Mouse (Mus musculus): ENCODE measurements around the gene Tdrd7.

Gene Tdrd7

DNA sequence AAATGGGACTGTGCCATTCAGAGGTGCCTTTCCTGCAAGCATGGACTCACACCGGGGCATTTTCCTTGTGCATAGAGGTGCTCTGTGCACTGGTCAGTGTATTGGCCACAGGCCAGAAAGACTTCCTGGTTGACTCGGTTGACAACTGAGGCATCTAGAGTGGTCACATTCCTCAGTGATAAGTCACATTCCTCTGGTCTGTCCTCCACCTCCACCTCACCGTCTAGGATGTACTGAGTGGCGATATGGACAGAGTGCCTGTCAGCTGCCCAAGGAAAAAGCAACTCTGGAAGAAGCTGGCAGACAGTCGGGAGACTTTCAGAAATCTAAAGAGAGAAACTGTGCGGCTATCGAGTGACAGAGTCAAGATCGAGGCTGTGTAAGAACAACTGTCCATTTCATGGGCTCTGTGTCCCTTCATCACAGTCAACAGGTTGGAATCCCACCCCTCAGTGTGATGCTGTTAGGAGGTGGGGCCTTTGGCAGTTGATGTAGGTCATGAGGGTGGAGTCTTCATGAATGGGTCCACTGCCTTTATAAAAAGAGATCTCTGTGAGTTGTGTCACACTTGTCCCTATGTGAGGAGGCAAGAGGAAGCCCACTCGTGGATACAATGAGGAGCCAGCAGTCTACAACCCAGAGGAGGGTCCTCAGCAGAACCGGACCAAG is at the start of gene Tdrd7:
Tdrd7 (plus strand) TSS at position 564 of the 669 bp plus-strand sequence.
- no peak for DNase-seq

DNA sequence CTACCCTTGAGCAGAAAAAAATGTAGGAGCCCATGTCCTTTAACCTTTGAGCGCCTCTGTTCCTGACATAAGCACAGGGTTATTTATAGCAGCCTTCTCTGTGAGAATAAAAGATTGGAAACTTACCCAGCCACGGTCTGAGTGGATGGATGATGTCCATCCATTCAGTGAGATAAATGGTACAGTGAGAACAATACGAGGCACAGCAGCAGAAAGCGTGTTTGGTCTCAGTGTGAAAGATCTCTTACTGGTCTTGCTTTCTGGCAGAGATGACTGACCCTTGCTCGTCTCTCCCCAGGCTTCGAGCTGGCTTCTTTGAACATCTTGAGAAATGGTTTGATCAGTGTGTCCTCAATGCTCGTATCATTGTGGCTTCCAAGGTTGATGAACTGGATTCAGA is 48.0 kb upstream of the Tdrd7 start:
- no peak for DNase-seq

DNA sequence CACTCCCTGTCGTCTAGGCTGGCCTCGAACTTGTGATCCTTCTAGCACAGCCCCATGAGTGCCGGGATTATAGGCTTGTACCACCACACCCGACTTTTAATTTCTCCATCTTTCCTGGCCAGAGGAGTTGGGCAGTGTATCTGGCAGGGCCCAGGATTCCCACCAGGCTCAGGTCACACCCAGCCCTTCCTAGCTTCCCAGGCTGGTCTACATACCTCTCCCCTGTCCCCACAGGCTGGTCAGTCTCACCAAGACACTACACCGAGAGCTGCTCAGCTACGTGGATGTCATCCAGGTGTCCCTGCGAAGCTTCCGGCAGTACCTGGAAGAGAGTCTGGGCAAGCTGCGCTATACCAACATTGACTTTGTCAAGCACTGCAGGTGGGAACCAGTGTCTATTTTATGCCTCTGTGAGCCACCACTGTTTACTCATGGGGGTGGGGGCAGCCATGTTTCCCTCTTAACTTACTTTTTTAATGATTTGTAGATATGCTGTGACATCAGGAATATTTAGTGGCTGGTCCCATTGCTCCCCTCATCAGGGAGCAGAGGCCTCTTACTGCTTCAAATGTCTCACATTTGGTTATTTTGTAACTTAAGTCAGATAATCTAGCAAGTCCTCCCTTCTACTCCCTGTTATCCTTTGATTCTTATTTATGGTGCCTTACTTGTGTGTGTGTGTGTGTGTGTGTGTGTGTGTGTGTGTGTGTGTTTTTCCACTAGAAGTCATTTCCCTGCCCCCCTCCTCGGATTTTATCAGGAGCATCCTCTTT is 43.3 kb upstream of the Tdrd7 start:
- no peak for DNase-seq

DNA sequence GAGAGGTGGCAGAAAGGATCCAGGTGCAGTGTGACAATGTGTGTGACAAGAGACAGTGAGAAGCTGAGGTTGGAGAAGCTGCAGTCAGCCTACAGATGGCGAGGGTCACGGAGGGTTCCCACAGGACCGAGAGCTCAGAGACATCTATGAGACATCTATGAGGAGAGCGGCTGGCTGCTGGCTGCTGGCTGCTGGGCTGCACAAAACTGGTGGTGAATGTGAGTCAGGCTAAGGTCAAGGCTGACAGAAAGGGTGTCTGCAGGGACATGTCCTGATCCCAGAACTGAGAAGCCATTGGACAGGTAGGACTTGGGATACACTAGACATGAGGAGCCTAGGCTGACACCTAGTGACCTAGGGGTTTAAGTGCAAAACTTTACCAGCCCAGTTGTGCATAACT is 41.1 kb upstream of the Tdrd7 start:
- no peak for DNase-seq

DNA sequence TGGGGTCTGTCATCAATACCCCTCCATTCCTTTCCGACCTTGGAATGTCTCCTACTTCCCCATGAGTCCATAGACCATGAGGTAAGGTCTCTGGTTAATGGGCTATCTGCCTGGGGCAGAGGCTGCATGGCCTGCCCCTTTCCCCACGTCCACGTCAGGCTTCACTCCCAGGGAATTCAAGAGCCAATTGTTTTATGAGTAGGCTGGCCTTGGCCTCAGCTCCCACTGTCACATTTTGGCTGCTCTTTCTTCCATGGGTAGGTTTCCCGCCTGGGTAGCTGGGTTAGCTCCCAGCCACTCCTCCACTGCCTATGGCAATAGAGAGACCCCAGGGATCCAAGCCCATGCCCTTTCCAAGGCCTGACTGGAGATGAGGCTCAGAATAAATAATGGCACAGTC is 36.6 kb upstream of the Tdrd7 start:
- DNase-seq: no peak

DNA sequence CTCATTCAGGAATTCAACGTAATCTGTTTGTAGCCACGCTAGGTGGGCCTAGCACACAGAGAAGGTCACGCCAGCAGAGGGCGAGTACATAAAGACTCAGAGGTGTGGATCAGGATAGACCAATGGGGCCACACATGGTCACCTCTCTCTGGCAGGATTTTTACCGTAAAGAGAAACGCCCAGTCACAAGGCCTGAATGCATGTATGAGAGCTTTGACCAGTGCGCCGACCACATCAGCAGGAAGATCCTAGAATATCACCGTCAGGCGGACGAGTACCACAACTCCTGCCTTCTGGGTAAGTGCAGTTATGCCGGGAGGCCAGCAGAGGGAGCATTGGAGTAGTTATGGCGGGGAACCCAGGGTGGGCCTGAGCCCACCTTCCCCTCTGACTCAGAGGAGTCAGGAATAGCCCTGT is 23.5 kb upstream of the Tdrd7 start:
- DNase-seq: no peak

DNA sequence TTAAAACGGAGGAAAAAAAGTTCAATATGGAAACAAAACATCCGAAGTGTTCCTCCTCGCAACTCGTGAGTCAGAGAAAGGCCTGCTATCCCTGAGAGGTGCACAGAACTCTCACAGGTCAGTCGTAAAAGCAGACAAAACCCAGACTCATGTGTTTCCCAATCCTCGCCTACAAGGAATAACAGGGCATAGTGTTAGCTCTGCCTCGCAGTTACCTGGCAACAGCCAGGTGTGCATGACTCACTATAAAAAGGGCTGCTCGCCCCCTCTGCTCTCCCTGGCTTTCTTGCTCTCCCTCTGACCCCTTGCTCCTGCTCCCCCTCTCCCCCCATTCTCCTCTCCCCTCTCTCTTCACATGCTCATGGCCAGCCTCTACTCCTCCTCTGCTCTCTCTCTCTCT is 17.4 kb upstream of the Tdrd7 start:
- DNase-seq: no peak

DNA sequence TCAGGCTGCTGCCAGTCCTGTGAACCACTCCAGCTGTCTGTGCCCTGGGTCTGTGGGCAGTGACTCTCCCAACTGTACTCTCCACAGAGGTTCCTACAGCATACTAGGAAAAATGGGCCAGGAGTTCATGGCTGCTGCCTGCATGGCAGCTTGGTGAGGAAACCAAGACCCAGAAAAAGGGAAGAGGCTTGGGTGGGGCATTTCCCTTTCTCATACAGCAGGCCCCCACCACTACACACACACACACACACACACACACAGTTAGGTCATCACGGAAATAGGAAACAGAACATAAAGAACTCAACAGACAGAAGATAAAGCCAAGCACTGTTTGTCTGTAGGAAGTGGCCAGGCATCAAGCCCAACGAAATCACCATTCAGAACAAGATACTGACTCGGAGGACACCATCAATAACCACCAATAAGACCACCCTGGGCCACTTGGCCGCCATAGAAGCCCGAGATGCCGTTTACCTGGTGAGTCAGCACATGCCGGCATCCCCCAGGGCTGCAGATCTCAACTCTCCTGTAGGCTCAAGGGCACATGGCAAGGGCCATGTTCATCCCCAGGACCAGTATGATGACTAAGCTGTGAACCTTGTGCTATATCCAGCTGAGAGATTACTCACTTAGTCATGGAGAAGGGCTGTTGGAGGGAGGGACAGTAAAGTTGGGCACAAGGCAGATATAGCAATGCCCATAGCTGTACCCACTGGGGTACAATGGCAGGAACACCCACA is 15.9 kb upstream of the Tdrd7 start:
- DNase-seq: no peak

DNA sequence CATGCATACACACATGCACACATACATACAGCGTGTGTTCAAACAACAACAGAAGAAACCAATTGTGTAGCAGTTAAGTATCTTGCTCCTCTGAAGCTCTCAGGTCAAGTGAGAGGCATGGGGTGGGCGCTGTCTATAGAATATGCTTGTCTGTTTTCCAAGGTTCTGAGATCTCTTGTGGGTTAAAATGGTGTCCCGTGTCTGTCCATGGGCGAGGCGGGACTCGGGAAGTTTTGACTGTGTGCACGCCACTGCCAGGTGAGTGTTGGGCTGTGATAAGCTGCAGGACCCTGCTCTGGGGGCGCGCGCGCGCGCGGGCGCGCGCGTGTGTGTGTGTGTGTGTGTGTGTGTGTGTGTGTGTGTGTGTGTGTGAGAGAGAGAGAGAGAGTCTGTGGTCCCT is 13.3 kb upstream of the Tdrd7 start:
- no peak for DNase-seq

DNA sequence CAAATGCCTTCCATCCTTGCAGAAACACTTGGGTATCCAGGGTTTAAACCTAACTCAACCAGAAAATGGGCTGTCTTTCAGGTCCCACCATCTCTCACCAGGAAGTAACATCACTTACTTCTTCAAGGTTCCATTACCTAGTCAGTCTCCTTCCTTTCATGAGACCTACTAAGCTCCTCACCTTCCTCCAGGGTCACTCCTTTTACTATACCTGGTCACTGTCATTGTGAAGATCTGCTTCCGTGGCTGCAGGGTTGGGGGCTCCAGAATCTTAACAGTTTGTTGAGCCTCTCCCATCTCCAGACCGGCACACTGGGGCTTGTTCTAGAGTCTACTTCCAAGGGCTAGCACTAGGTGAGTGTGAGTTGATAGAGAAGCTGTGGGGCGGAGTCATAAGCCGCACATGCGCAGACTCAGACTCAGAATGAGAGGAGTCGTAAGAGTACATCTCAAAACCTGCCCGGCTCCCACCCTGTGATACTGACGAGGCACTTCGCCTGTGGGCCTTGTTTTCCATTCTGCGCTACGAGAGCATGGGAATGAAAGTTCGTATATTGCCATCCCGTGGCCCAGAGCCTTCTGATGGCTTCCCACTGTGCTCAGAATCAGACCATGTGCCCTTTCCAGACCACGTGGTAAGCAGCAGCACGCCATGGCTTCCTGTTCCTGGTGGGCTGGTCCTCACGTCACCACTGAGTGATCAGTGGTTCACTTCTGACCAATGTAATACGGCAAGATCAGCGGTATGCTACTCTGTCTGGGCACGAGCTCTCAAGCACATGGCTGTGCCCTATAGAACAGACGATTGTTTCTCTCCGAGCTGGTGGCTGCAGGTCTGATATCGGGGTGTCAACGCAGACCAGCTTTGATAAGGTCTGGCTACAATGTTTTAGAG is 11.9 kb upstream of the Tdrd7 start:
- no peak for DNase-seq

DNA sequence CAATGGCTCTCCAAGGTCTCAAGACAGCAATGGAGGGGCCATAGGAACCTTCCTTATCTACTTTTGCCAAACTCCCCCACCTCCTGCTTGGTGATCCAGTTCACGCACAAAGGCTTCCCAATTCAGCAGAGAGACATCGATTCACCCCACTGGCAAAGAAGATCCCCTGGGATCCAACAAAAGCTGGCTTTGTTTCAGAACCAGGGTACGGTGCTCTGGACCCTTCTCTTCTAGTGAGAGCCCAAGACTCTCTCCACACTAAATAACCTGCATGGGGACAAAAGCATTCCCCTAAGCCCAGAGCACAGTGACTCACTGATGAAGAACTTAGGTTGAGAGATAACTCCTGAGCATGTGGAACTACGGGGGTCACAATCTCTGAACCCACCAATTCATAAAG is 9.9 kb upstream of the Tdrd7 start:
- no peak for DNase-seq

DNA sequence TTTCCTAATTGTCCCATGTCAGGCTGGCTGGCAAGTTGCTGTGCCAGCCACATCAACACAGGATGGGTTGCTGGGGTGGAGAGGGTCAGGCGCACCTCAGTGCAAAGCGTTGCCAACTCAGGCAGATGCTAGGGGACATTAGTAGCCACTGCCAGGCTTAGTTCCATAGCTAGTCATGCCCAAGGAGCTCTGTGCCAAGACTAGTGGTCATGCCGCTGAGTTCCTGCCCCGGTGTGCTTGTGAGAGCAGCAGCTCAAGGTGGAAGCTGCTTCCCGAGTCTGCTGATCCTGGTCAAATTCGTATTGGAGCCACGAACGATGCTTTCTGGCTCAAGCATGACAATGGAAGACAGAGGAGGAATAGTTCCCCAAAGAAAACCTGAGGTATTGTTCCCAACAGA is 9.0 kb upstream of the Tdrd7 start:
- no peak for DNase-seq

DNA sequence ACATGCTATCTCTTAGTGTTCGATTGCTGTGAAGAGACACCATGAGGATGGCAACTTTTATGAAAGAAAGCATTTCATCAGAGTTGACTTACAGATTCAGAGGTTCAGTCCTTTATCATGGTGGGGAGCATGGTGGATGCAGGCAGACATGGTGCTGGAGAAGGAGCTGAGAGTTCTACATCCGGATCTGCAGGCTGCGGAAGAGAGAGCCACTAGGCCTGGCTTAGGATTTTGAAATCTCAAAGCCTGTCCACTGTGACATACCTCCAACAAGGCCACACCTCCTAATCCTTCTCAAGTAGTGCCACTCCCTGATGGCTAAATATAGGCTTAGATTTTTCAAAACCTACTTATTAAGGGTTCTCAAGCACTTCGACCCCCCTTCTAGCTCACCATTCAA is 8.4 kb upstream of the Tdrd7 start:
- DNase-seq: no peak

DNA sequence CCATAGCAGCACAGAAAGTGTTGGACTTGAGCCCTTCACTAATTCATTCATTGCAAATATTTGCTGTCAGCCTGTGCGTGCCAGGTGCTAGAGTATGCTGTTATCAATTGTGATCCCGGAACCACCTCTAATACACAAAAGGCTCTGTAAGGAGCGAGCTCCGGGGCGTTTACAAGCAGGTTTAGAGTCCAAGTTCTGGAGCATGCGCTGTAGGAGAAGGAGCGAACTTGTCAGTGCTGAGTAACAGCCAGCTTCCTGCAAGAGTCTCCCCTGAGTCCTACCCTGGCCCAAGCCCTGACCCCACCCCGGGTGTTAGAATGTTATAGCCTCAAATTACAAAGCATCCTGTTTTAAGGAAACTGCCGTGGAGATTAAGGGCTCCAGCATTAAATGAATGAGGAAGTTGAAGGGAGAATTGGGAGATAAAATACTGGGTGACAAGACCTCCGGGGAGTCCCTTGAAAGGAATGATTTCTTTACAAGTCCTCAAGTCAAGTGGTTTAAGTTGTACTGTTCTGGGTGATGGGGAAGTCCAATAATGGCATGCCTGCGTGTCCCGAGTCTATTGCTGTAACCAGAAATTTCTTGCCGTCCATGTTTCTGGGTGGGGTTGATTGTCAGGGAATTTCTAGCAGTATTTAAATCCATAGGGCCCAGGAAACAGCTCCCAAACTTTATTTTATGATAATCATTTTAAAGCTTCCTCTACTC is 758 bp downstream of the Tdrd7 start:
- no peak for DNase-seq

DNA sequence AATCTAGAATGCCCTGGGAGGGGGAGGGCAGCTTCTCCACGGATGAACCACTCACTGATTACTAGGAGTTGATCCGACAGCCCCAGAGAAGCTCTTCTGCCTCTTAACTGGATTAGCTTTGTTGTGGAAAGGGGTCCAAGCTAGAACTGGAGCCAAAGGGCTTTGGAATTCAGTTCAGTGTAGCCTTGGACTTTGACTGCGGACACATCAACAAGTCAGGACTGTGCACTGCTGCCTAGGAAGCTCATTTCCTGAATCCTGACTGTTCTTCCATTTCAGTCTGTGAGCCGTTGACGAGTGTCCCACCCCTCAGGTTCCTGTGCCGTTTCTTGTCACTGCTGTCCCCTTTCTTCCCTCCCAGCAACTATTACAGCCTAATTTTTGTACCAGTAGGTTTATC is 1.6 kb downstream of the Tdrd7 start:
- no peak for DNase-seq

DNA sequence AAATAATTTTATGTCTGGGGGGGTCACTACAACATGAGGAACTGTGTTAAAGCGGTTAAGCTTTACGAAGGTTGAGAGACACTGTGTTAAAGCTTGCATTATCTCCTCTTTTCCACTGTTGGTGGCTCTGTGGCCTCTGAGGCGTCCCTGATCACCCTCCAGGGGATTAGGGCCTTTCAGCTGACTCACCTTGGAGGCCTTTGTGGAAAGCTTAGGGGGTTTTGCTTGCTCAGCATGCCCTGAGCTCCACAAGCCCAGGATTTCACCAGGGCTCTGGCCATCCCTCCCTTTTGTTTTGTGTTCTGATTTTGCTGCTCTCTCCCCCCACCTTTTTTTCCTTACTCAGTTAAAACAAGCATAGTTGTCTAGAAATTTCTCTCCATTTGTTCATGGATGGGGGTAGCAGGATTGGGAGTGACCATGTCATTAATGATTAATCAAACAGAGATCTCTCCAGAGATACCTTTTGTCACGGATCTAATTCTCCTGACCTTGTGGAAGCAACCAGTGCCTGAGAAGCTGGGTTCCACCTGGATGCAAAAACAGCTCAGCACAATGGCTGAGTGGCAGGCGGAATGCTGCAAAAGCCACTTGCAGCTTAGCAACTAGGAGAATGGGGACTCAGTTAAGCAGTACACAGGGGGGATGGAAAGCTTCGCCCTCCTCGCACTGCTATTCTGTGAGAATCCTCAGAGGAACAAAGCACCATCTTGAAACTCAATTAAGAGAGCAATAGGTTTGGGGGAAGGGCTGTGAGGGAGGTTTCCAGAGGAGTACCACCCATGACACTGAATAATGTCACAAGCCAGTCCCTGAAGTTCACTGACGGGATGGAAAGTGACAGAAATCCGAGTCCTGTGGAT is 2.6 kb downstream of the Tdrd7 start:
- no peak for DNase-seq

DNA sequence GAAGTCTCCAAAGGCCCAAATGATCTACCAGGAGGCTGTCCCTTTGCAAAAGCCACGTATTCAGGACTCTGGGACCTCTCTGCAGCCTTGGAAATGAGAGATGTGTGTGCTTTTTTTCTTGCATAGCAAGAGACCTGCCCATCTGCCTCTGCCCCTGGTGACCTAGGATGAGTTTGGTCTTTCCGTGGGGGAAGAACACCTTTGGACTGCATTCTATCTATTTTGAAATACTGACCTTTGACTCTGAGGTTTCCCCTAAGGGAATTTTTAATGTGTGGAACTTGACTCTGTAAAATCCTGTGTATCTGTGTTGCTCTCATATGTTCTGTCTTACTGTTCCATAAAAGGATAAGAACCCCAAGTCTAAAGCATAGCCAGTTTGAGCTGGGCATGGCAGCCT is 3.9 kb downstream of the Tdrd7 start:
- no peak for DNase-seq

DNA sequence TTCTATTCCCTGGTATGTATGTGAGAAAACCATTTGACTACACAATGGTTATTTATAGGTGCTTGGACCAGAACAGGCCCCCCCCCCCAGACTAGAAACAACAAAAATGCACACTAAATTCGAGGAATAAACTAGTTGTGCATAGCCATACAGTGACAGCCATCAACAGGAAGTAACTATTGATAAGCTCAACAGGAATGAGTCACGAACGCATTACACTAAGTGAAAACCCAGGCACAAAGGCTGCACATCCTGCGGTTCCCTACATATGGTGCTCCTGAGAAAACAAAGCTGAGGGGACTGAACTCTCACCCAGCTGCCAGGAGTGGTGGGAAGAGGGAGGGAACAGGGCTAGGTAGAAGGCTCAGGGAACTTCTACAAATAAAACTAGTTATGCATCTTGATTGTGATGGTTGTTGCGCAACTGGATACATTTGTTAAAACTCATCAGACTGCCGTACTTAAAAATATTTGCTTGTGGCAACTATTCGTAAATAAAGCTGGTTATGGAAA is 5.0 kb downstream of the Tdrd7 start:
- DNase-seq: no peak

DNA sequence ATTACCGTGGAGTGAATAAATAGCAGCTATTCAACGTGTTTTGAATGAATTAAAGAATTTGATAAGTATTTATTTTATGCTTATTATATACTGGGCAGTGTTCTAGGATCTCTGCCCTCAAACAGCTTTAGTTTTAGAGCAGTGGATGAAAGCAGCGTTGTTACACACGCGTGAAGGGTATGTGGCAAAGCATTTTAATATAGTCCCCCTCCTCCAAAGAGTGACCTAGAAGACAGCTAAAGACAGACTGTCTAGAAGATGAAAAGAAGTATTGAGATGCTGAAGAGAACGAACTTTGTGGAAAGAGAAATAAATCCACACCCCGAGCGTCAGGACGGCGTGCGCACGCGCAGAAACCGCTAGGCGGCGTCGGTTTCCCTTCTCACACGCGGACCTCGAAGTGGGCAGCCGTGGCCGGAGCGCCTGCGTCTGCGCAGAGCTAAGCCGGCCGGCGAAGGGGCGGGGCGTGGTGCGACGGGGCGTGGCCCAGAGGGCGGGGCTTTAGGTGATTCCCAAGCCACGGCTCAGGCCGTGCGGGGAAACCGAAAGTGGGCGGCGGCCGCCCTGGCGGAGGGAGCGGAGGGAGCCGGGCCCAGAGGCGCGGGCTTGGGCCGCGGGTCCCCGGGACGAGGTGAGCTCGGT is 6.8 kb downstream of the Tdrd7 start:
- DNase-seq: peak; percentile 97

DNA sequence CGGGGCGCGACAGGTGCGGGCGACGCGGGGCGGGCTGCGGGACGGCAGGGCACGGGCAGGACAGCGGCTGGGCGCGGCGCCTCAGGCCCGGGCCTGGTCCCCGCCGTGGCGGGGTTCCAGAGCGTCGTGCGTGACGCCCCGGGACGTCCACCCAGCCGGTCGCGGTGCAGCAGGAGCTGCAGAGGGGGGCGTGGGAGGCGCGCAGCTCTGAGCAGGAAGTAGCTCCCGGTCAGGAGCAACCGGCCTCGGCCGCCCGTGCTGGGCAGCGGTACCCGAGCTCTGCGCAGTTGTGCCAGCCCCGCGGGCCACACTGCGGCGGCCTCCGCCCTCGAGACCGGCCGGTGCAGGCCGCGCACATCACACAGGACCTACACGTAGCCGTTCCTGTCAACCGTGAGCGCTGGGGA is 7.3 kb downstream of the Tdrd7 start:
- no peak for DNase-seq

DNA sequence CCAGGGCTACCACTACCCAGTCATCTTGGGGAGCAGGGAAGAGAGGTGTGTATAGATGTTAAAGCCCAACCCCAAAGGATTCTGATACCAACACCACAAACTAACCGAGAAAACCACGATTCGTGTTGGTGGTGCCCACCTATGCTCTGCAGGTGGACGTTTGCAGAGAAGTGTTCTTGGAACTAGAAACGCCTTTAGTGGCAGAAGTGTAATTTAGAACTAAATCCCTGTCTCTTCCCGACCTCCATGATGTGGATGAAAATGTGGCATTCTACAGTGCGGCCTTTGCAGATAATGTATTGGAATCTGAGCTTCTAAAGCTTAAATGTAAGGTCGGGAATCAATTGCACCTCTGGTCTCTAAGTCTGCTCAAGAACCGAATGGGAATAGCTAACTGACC is 7.8 kb downstream of the Tdrd7 start:
- no peak for DNase-seq

Measured in cerebellum, adult 11-12 months (tissue).